Mouse (Mus musculus) midbrain, postnatal 0 days (tissue): ENCODE data around the gene Arl15. TPM values are rescaled to one million over a fixed set of nuclear protein-coding genes. Genes with fewer than 3 reads are reported as not detected.

Source experiments
- ATAC-seq: fragments of 200-750 bp; cut with Nextera tagmentation; 2 replicates; pipeline ENCODE4 v1.8.0; 2017; ENCODE audit warnings: moderate number of reproducible peaks, mild to moderate bottlenecking, moderate TSS enrichment, moderate library complexity; ENCODE audit not compliant: low FRiP score
- DNase-seq: peaks from one replicate; pipeline ENCODE4 v3.0.0-alpha.2; 2015; ENCODE audit warnings: low spot score
- H3K27ac ChIP-seq: fragments of 300-500 bp; sonication (generic); 2 replicates; pipeline ENCODE4 v1.5.1; 2014; ENCODE audit warnings: low read depth, mild to moderate bottlenecking, low read length, mixed read lengths
- H3K27me3 ChIP-seq: fragments of 300-500 bp; sonication (generic); 2 replicates; pipeline ENCODE4 v1.6.1; 2014; ENCODE audit warnings: low read length, control low read depth, mixed read lengths; ENCODE audit not compliant: insufficient read depth
- H3K36me3 ChIP-seq: fragments of 300-500 bp; sonication (generic); 2 replicates; pipeline ENCODE4 v1.6.1; 2014; ENCODE audit warnings: low read length, control low read depth, mixed read lengths; ENCODE audit not compliant: insufficient read depth
- H3K4me1 ChIP-seq: fragments of 300-500 bp; sonication (generic); 2 replicates; pipeline ENCODE4 v1.6.1; 2014; ENCODE audit warnings: mild to moderate bottlenecking, control low read depth, antibody characterized with exemption, low read length, mixed read lengths; ENCODE audit not compliant: insufficient read depth
- H3K4me2 ChIP-seq: fragments of 300-500 bp; sonication (generic); 2 replicates; pipeline ENCODE4 v1.6.1; 2014; ENCODE audit warnings: low read depth, mild to moderate bottlenecking, low read length, mixed read lengths; ENCODE audit not compliant: poor library complexity, severe bottlenecking
- H3K4me3 ChIP-seq: fragments of 300-500 bp; sonication (generic); 2 replicates; pipeline ENCODE4 v1.5.1; 2014; ENCODE audit warnings: low read depth, mild to moderate bottlenecking, low read length, moderate library complexity
- H3K9ac ChIP-seq: fragments of 300-500 bp; sonication (generic); replicated peaks from 2 replicates; pipeline ENCODE4 v1.6.1; 2014; ENCODE audit warnings: mild to moderate bottlenecking, low read length, moderate library complexity, mixed read lengths; ENCODE audit not compliant: poor library complexity, severe bottlenecking
- H3K9me3 ChIP-seq: fragments of 300-500 bp; sonication (generic); 2 replicates; pipeline ENCODE4 v1.6.1; 2016; ENCODE audit warnings: low read length, control low read depth
- CTCF ChIP-seq: IDR thresholded peaks from 2 replicates; pipeline ENCODE4 v1.5.1; 2016; ENCODE audit warnings: antibody characterized with exemption, mild to moderate bottlenecking
- WGBS: fragments of 180-500 bp; shearing (Covaris S2); extraction: QIAGEN DNeasy Blood & Tissue Kit; methylation state at CpG from one replicate; pipeline ENCODE4 v1.1.7; 2014; 5-methylcytosine and 5-hydroxymethylcytosine counted together
- polyA plus RNA-seq: library from polyadenylated mRNA; unstranded; fragments of >200 nt; fragmentation: Nextera tagmentation; extraction: Ambion mirVana; gene quantifications from 2 replicates; pipeline ENCODE4 v1.2.1, GENCODE M21; 2015
- total RNA-seq: library from RNA; depleted of rRNA; stranded (reverse); fragments of >200 nt; gene quantifications from 2 replicates; pipeline ENCODE4 v1.2.3, GENCODE M21; 2014

The Arl15 gene
- total and polyA plus RNA-seq, 2 experiments from 2014 or later, result 16.8 to 54.8 TPM

GRCm38 (mm10) chr13:114075724-114076384 is 281.5 kb downstream of the Arl15 start:
- DNase-seq (peak; percentile 73), ATAC-seq (no peak)
- Histone ChIP-seq H3K4me1 (no peaks in the 10 kb centered on the region), H3K36me3 (no peaks in the 10 kb centered on the region), H3K9ac (no peak overlapping the region), H3K27me3 (no peaks in the 10 kb centered on the region), H3K4me2 (no peak overlapping the region), H3K4me3 (no peak overlapping the region), H3K27ac (no peak overlapping the region), H3K9me3 (no peaks in the 10 kb centered on the region)
- 74% methylated on average over 9 of the region's 9 CpGs for WGBS
- TF ChIP-seq CTCF, result peak; percentile 75

GRCm38 (mm10) chr13:114077181-114077580 is 282.9 kb downstream of the Arl15 start:
- H3K9me3 ChIP-seq, result no peaks in the 10 kb centered on the region
- 66% methylated on average over 9 of the region's 9 CpGs for WGBS
- TF ChIP-seq CTCF, result no peak
- peak; percentile 25; the same call in 1 of the 2 replicates for ATAC-seq
- no peak overlapping the region for H3K9ac ChIP-seq
- no peaks in the 10 kb centered on the region for H3K27me3 ChIP-seq
- H3K4me3 ChIP-seq, result no peak overlapping the region
- DNase-seq, result peak; percentile 39
- no peak overlapping the region for H3K27ac ChIP-seq
- no peak overlapping the region for H3K4me2 ChIP-seq
- no peaks in the 10 kb centered on the region for H3K4me1 ChIP-seq
- no peaks in the 10 kb centered on the region for H3K36me3 ChIP-seq

GRCm38 (mm10) chr13:114077584-114078270 is 283.4 kb downstream of the Arl15 start:
- H3K36me3 ChIP-seq, result no peaks in the 10 kb centered on the region
- 45% methylated on average over 17 of the region's 17 CpGs for WGBS

GRCm38 (mm10) chr13:114078851-114079250 is 284.5 kb downstream of the Arl15 start:
- no peak overlapping the region for H3K9ac ChIP-seq
- whole genome bisulfite sequencing, result 77% methylated on average over 4 of the region's 4 CpGs
- H3K4me3 ChIP-seq, result no peak overlapping the region
- H3K27me3 ChIP-seq, result no peaks in the 10 kb centered on the region
- H3K4me2 ChIP-seq, result no peak overlapping the region
- no peak for TF ChIP-seq CTCF
- DNase-seq (no peak), ATAC-seq (no peak)
- no peaks in the 10 kb centered on the region for H3K4me1 ChIP-seq
- no peaks in the 10 kb centered on the region for H3K9me3 ChIP-seq
- no peaks in the 10 kb centered on the region for H3K36me3 ChIP-seq
- H3K27ac ChIP-seq, result no peak overlapping the region

More at GRCm38 (mm10) chr13:114077584-114078270, 283.4 kb downstream of the Arl15 start:
- no peak overlapping the region for H3K27ac ChIP-seq
- DNase-seq (peak; percentile 23), ATAC-seq (peak; percentile 44)
- no peaks in the 10 kb centered on the region for H3K27me3 ChIP-seq
- no peak overlapping the region for H3K9ac ChIP-seq
- no peaks in the 10 kb centered on the region for H3K9me3 ChIP-seq
- no peak overlapping the region for H3K4me2 ChIP-seq
- no peak for TF ChIP-seq CTCF
- no peaks in the 10 kb centered on the region for H3K4me1 ChIP-seq
- H3K4me3 ChIP-seq, result no peak overlapping the region

GRCm38 (mm10) chr13:114079751-114080150 is 285.4 kb downstream of the Arl15 start:
- no peak for TF ChIP-seq CTCF
- no peaks in the 10 kb centered on the region for H3K9me3 ChIP-seq
- no peak overlapping the region for H3K4me2 ChIP-seq
- no peak for DNase-seq
- no peak overlapping the region for H3K9ac ChIP-seq
- WGBS, result 92% methylated on average over 6 of the region's 6 CpGs
- no peaks in the 10 kb centered on the region for H3K27me3 ChIP-seq
- H3K4me3 ChIP-seq, result no peak overlapping the region
- H3K27ac ChIP-seq, result no peak overlapping the region
- no peaks in the 10 kb centered on the region for H3K36me3 ChIP-seq
- H3K4me1 ChIP-seq, result no peaks in the 10 kb centered on the region
- no peak for ATAC-seq

- WGBS, result 93% methylated on average over 8 of the region's 8 CpGs
- DNase-seq, result no peak
- Histone ChIP-seq H3K4me2 (no peak overlapping the region), H3K27ac (no peak overlapping the region), H3K4me1 (no peaks in the 10 kb centered on the region), H3K27me3 (no peaks in the 10 kb centered on the region), H3K36me3 (no peaks in the 10 kb centered on the region), H3K4me3 (no peak overlapping the region), H3K9ac (no peak overlapping the region), H3K9me3 (no peaks in the 10 kb centered on the region)
- ATAC-seq, result no peak
- TF ChIP-seq CTCF, result no peak
Observed at GRCm38 (mm10) chr13:114080491-114080890, 286.2 kb downstream of the Arl15 start.
